Mouse (Mus musculus) midbrain, embryonic 14.5 days (tissue): ENCODE data around the gene Gh. TPM values are rescaled to one million over a fixed set of nuclear protein-coding genes. Genes with fewer than 3 reads are reported as not detected.

ENCODE experiments used
- ATAC-seq: fragments of 200-750 bp; cut with Nextera tagmentation; 2 replicates; pipeline ENCODE4 v1.8.0; 2017; ENCODE audit warnings: moderate number of reproducible peaks, moderate library complexity; ENCODE audit not compliant: low FRiP score, low TSS enrichment
- DNase-seq: peaks from one replicate; pipeline ENCODE4 v3.0.0-alpha.2; 2015
- H3K27ac ChIP-seq: fragments of 300-500 bp; sonication (generic); replicated peaks from 2 replicates; pipeline ENCODE4 v1.5.1; 2014; ENCODE audit warnings: mild to moderate bottlenecking, low read depth, low read length, moderate library complexity
- H3K27me3 ChIP-seq: fragments of 300-500 bp; sonication (generic); 2 replicates; pipeline ENCODE4 v1.6.1; 2014; ENCODE audit warnings: low read length, control low read depth, mixed read lengths; ENCODE audit not compliant: control insufficient read depth, insufficient read depth
- H3K36me3 ChIP-seq: fragments of 300-500 bp; sonication (generic); 2 replicates; pipeline ENCODE4 v1.6.1; 2014; ENCODE audit warnings: low read length, control low read depth; ENCODE audit not compliant: control insufficient read depth, insufficient read depth
- H3K4me1 ChIP-seq: fragments of 300-500 bp; sonication (generic); 2 replicates; pipeline ENCODE4 v1.6.1; 2014; ENCODE audit warnings: mild to moderate bottlenecking, antibody characterized with exemption, low read length, control low read depth; ENCODE audit not compliant: control insufficient read depth, insufficient read depth
- H3K4me2 ChIP-seq: fragments of 300-500 bp; sonication (generic); 2 replicates; pipeline ENCODE4 v1.6.1; 2014; ENCODE audit warnings: mild to moderate bottlenecking, low read length, moderate library complexity
- H3K4me3 ChIP-seq: fragments of 300-500 bp; sonication (generic); replicated peaks from 2 replicates; pipeline ENCODE4 v1.5.1; 2014; ENCODE audit warnings: low read depth, low read length
- H3K9ac ChIP-seq: fragments of 300-500 bp; sonication (generic); replicated peaks from 2 replicates; pipeline ENCODE4 v1.6.1; 2014; ENCODE audit warnings: mild to moderate bottlenecking, low read length, moderate library complexity
- H3K9me3 ChIP-seq: fragments of 300-500 bp; sonication (generic); 2 replicates; pipeline ENCODE4 v1.6.1; 2016; ENCODE audit warnings: low read length, control low read depth, mixed read lengths; ENCODE audit not compliant: control insufficient read depth
- WGBS: fragments of 180-500 bp; shearing (Covaris S2); extraction: QIAGEN DNeasy Blood & Tissue Kit; methylation state at CpG from one replicate; pipeline ENCODE4 v1.1.7; 2014; 5-methylcytosine and 5-hydroxymethylcytosine counted together
- polyA plus RNA-seq: library from polyadenylated mRNA; unstranded; fragments of >200 nt; fragmentation: Nextera tagmentation; extraction: Ambion mirVana; gene quantifications from 2 replicates; pipeline ENCODE4 v1.2.1, GENCODE M21; 2014

The Gh gene
- polyA plus RNA-seq, 1 experiment from 2014 or later: not detected

DNA sequence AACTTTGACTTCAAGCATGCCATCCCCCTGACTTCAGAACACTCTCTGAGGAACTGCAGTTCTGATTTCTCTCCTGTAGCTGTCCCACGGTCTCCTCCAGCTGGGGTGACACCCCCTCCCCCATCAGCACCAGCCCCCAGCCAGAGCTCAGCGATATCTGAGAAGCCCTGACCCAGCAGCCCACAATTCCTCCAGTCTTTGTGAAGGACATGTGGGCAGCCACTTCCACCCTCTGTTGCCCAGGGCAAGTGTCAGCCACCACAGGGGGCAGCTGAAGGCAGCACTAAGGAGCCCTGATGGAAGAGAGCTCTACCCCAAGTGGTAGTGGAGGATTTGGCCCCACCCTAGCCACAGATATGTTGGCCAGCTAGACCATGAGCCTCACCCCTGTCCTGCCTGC lies 32.4 kb upstream of the Gh start:
- Histone ChIP-seq H3K27ac (no peak overlapping the region), H3K36me3 (no peaks in the 10 kb centered on the region), H3K27me3 (no peaks in the 10 kb centered on the region), H3K4me2 (no peak overlapping the region), H3K4me3 (no peak overlapping the region), H3K4me1 (0 out of 2 replicates have a peak, but pooled peaks cover 3% of the 10 kb centered on the region), H3K9ac (no peak overlapping the region), H3K9me3 (no peaks in the 10 kb centered on the region)
- DNase-seq (no peak), ATAC-seq (no peak)
- WGBS: 12% methylated on average over 2 of the region's 2 CpGs

DNA sequence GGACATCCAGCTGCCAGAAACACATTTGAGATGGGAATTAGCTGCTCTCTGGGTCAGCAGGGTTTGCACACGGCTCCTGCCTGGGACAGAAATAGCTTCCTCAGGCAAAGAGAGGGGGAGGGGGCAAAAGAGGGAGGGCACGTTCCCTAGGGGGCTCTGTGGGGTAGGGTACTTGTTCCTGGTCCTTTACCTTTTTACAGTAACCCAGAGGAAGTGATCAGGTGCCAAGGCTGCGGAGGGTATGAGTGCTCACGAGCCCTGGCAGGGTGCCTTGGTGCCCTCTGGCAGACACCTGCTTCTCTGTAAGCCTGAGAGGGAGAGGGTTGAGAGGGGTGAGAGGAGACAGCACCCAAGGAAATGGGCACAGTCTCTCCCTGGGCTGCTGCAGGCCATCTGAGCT lies 30.8 kb upstream of the Gh start:
- Histone ChIP-seq H3K4me3 (no peak overlapping the region), H3K27ac (no peak overlapping the region), H3K9ac (no peak overlapping the region), H3K4me1 (no peaks in the 10 kb centered on the region), H3K4me2 (no peak overlapping the region), H3K36me3 (no peaks in the 10 kb centered on the region), H3K27me3 (no peaks in the 10 kb centered on the region), H3K9me3 (no peaks in the 10 kb centered on the region)
- DNase-seq: no peak
- WGBS: 66% methylated on average over 4 of the region's 4 CpGs
- no peak for ATAC-seq

DNA sequence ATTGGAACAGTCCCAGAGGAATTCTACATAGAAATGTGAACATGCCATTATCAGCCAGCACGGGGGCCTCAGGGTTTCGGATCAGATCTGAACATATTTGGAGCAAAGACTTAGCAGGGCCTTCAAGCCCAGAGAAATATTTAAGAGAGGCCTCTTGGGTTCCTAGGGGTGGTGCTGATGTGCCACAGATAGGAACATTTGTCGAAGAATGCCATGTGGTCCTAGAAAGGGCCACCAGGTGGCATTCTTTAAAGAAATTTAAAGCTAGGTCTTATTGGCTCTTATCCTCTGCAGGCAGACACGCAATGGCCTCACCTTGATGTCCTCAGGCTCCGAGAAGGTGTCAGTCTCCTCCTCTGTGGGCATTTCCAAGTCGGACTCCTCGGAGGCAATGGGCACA lies 28.0 kb upstream of the Gh start:
- H3K9ac ChIP-seq: no peak overlapping the region
- no peaks in the 10 kb centered on the region for H3K27me3 ChIP-seq
- ATAC-seq (no peak), DNase-seq (peak; percentile 47)
- H3K4me2 ChIP-seq: no peak overlapping the region
- H3K4me1 ChIP-seq: no peaks in the 10 kb centered on the region
- H3K36me3 ChIP-seq: no peaks in the 10 kb centered on the region
- H3K9me3 ChIP-seq: no peaks in the 10 kb centered on the region
- H3K4me3 ChIP-seq: no peak overlapping the region
- WGBS: 72% methylated on average over 7 of the region's 7 CpGs
- H3K27ac ChIP-seq: no peak overlapping the region

DNA sequence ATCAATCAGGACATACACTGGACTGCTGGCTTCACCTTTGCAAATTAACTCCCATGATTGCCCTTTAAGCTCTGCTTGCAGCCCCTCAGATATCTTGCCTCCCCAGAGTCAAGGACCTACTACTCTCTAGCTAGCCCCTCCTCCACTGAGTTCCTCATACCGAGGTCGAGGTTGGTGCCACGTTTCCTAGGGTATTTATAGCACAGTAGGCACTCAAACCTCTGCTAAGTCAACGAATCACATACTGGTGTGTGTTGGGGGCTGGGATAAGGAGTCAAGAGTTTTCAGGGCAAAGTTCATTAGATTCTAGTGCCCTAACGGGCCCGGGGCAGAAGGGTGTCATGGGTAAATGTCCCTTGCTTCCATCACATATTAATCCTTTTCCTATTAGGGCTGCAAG lies 27.5 kb upstream of the Gh start:
- H3K4me1 ChIP-seq: no peaks in the 10 kb centered on the region
- no peak overlapping the region for H3K27ac ChIP-seq
- no peaks in the 10 kb centered on the region for H3K27me3 ChIP-seq
- no peak overlapping the region for H3K4me2 ChIP-seq
- no peak for ATAC-seq
- DNase-seq: no peak
- H3K9ac ChIP-seq: no peak overlapping the region
- H3K36me3 ChIP-seq: no peaks in the 10 kb centered on the region
- 83% methylated on average over 6 of the region's 6 CpGs for WGBS
- no peaks in the 10 kb centered on the region for H3K9me3 ChIP-seq
- H3K4me3 ChIP-seq: no peak overlapping the region

DNA sequence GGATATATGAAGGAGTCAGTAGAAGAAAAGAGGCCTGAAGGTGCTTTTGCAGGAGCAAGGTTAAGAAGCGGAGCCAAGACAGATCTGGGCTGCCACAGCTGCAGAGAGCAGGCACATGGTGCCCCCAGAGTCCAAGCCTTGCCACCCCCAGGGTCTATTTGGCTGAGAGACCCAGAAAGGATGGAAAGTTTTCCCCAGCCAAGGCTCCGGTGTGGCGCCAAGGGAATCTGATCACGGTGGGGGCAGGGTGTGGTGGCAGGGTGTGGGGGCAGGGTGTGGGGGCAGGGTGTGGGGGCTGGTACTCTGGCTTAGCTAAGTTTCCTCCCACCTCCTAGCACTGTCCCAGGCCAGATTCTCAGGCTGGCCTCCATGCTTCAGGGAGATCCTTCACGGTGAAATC lies 26.9 kb upstream of the Gh start:
- Histone ChIP-seq H3K9ac (no peak overlapping the region), H3K36me3 (no peaks in the 10 kb centered on the region), H3K27ac (no peak overlapping the region), H3K9me3 (no peaks in the 10 kb centered on the region), H3K4me1 (no peaks in the 10 kb centered on the region), H3K4me3 (no peak overlapping the region), H3K27me3 (no peaks in the 10 kb centered on the region), H3K4me2 (no peak overlapping the region)
- WGBS: 66% methylated on average over 5 of the region's 5 CpGs
- no peak for ATAC-seq
- no peak for DNase-seq

DNA sequence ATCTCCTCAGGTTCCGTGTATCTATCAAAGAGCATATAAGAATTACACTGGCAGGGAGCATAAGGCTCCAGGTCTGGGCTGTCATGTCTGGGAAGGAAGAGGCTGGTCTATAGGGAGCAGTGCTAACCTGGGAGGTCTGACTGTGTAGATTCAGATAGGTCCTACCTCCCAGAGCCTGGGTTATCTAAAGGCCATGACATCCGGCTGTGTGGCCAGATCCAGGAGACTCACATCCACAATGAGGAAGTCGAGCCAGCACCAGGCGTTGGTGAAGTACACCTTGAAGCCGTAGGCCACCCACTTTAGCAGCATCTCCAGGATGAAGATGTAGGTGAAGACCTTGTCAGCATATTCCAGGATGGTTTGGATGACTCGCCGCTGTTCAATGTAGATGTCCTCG lies 24.8 kb upstream of the Gh start:
- H3K9ac ChIP-seq: no peak overlapping the region
- no peak for DNase-seq
- H3K9me3 ChIP-seq: no peaks in the 10 kb centered on the region
- no peaks in the 10 kb centered on the region for H3K27me3 ChIP-seq
- no peak overlapping the region for H3K4me2 ChIP-seq
- no peak overlapping the region for H3K4me3 ChIP-seq
- ATAC-seq: no peak
- WGBS: 92% methylated on average over 8 of the region's 8 CpGs
- H3K36me3 ChIP-seq: no peaks in the 10 kb centered on the region
- H3K4me1 ChIP-seq: no peaks in the 10 kb centered on the region
- no peak overlapping the region for H3K27ac ChIP-seq

DNA sequence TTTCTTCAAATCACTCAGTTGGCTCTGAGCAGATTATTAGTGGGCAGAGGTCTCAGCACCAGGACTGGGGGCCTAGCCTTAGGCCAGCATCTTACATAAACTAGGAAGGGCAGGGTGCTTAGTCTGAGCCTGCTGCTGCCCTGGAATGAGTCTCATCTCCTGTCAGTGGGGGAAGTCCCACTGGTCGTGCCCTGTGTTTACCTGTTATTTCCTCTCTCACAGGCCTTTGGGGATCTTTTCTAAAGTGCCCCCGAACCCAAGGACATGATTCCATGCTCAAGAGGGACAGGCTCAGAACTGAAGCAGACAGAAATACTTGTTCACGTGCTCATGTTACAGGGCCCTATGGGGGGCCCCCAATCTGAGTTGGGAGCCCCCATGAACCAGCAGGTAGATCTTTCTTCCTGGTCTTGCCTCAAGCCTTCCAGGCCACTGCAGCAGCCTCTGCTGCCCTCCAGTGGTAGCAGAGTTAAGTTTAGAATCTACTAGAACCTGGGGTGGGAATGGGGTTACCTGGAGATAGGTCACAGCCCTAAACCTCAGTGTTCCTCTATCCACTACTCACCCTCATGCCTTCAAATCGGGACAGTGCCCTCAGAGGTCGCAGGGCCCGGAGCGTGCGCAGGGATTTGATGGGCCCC lies 24.0 kb upstream of the Gh start:
- Histone ChIP-seq H3K9ac (no peak overlapping the region), H3K4me1 (no peaks in the 10 kb centered on the region), H3K27ac (no peak overlapping the region), H3K4me3 (no peak overlapping the region), H3K27me3 (no peaks in the 10 kb centered on the region), H3K36me3 (no peaks in the 10 kb centered on the region), H3K9me3 (no peaks in the 10 kb centered on the region), H3K4me2 (no peak overlapping the region)
- 70% methylated on average over 8 of the region's 8 CpGs for WGBS
- ATAC-seq (no peak), DNase-seq (peak; percentile 74)

DNA sequence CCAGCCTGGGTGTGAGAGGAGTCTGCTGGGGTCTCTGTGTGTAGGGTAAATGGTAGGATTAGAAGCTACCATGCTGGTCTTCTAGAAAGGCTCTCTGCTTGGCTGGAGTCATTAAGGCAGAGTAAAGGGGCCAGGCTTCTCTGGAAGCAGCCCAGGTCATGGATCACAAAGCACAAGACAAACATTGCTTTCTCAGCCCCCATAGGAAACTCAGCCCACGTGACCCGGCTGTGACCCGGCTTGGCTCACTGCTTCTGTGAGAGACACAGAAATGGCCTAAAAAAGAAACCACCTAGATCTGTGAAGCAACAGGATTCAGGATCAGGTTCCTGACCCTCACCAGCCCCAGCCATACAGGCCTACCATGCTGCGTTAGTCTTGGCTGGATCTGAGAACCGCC lies 23.2 kb upstream of the Gh start:
- WGBS: 47% methylated on average over 5 of the region's 5 CpGs
- no peaks in the 10 kb centered on the region for H3K27me3 ChIP-seq
- no peak overlapping the region for H3K4me3 ChIP-seq
- H3K9ac ChIP-seq: no peak overlapping the region
- no peak overlapping the region for H3K27ac ChIP-seq
- no peak for DNase-seq
- no peaks in the 10 kb centered on the region for H3K4me1 ChIP-seq
- ATAC-seq: no peak
- H3K4me2 ChIP-seq: no peak overlapping the region
- no peaks in the 10 kb centered on the region for H3K9me3 ChIP-seq
- H3K36me3 ChIP-seq: no peaks in the 10 kb centered on the region

DNA sequence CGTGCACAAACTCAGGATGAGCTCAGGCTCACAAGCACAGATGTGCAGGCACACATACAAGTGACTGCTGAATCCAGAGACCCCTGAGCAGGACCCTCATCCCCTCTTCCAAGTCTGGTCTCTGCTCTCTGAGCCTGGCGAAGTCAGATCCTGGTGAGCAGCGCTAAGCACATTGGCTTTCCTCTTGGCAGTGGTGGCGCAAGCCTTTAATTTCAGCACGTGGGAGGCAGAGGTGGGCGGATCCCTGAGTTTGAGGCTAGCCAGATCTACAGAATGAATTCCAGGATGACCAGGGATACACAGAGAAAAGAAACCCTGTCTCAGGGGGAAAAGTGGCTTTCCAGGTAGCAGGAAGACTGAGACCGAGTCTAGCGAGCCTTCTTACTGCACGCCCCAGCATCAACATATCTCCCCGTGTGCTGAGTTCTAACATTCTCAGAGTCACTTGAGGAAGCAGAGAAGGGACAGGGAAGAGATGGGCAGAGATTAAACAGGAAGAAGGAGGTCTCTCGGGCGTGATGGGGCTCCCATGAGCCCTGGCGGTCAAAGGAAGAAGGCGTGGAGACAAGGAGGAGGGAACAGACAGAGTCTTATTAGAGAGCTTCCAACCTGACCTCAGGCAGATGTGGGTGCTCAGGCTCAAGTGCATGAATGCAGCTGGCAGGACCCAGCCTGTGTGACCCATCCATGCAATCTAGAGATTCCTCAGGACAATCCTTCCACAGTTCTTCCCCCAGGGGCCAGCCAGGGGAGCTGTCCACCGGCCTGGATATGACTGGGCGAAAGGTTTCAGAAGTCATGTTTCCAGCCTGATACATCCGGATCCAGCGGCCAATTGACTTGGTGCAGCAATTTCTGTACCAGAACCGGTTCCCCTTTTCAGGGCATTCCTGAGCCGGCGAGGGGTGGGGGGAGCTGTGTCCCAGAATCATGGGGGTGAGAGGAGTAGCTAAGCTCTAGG lies 17.0 kb upstream of the Gh start:
- H3K36me3 ChIP-seq: no peaks in the 10 kb centered on the region
- H3K9ac ChIP-seq: no peak overlapping the region
- no peak overlapping the region for H3K4me3 ChIP-seq
- H3K4me2 ChIP-seq: no peak overlapping the region
- whole genome bisulfite sequencing: 82% methylated on average over 21 of the region's 21 CpGs
- no peaks in the 10 kb centered on the region for H3K4me1 ChIP-seq
- H3K27me3 ChIP-seq: no peaks in the 10 kb centered on the region
- no peak for ATAC-seq
- no peaks in the 10 kb centered on the region for H3K9me3 ChIP-seq
- H3K27ac ChIP-seq: no peak overlapping the region
- DNase-seq: no peak
